In genomic region chr14:103929155-103929729, GRCm38 (mm10) we compare ENCODE assay signal across 22 mouse cellular contexts.
DNase-seq lines count a peak whose midpoint lies in the region; ATAC-seq and TF ChIP-seq lines count a peak whose summit lies in the region.
"Had no signal": no experiment of that assay in that cellular context is flagged by ENCODE, and none has a peak within 500 bp of the region (broad histone marks: within the 10 kb centered on the region; RNA-seq: fewer than 3 reads in every experiment).

No protein-coding gene starts in this region.

- 55% methylated on average over 6 of the region's 6 CpGs for WGBS in lung, embryonic 16.5 days
- WGBS in cerebellum, adult 2 months, result 86% methylated on average over 6 of the region's 6 CpGs
- 85% methylated on average over 6 of the region's 6 CpGs for WGBS in midbrain, embryonic 15.5 days

- H3K4me1 ChIP-seq in lung, embryonic 16.5 days (replicated peaks; ENCODE audit: control insufficient read depth, insufficient read depth, low read length), result no peaks in the 10 kb centered on the region
- no peaks in the 10 kb centered on the region for H3K4me1 ChIP-seq in cerebellum, adult 2 months (ENCODE audit: control insufficient read depth, insufficient read depth, low read length)
- H3K4me1 ChIP-seq in midbrain, embryonic 15.5 days, result no peaks in the 10 kb centered on the region
- H3K4me1 ChIP-seq: embryonic facial prominence, embryonic 10.5 days; forebrain, embryonic 15.5 days; heart, embryonic 13.5 days; hindbrain, embryonic 12.5 days; limb, embryonic 15.5 days had no signal

- no peaks in the 10 kb centered on the region for H3K9me3 ChIP-seq in lung, embryonic 16.5 days (ENCODE audit: control insufficient read depth, low read length)
- no peaks in the 10 kb centered on the region for H3K9me3 ChIP-seq in midbrain, embryonic 15.5 days
- H3K9me3 ChIP-seq: embryonic facial prominence, embryonic 10.5 days; forebrain, embryonic 15.5 days; heart, embryonic 13.5 days; hindbrain, embryonic 12.5 days; limb, embryonic 15.5 days had no signal

- H3K36me3 ChIP-seq in lung, embryonic 16.5 days (ENCODE audit: control insufficient read depth, insufficient read depth, low read length), result no peaks in the 10 kb centered on the region
- H3K36me3 ChIP-seq in midbrain, embryonic 15.5 days (replicated peaks), result no peaks in the 10 kb centered on the region
- H3K36me3 ChIP-seq: embryonic facial prominence, embryonic 10.5 days; forebrain, embryonic 15.5 days; heart, embryonic 13.5 days; hindbrain, embryonic 12.5 days; limb, embryonic 15.5 days had no signal

- no peak for DNase-seq in lung, postnatal 4 days
- DNase-seq in kidney, postnatal 10 days, result peak; percentile 26
- no peak for DNase-seq in cerebellum, adult 2 months
- no peak for DNase-seq in right cerebral cortex, postnatal 4 days
- DNase-seq: adrenal gland, postnatal 14 days; cerebellum, adult 9-11 months; heart, postnatal 14 days; left cerebral cortex, postnatal 4 days; lung, postnatal 14 days; thymus, adult 18-20 months; thymus, postnatal 36 days had no signal

- H3K9ac ChIP-seq in lung, embryonic 16.5 days (ENCODE audit: low read length), result no peak overlapping the region
- no peak overlapping the region for H3K9ac ChIP-seq in midbrain, embryonic 15.5 days
- H3K9ac ChIP-seq: forebrain, embryonic 15.5 days; heart, embryonic 13.5 days; hindbrain, embryonic 12.5 days; limb, embryonic 15.5 days; liver, embryonic 14.5 days had no signal

- no peak for TF ChIP-seq CTCF in cerebellum, adult 2 months (IDR thresholded peaks at IDR 0.05; ENCODE audit: borderline replicate concordance, insufficient read depth, low read depth, low read length)

- H3K4me2 ChIP-seq in lung, embryonic 16.5 days (ENCODE audit: low read depth, low read length), result no peak overlapping the region
- no peak overlapping the region for H3K4me2 ChIP-seq in midbrain, embryonic 15.5 days
- H3K4me2 ChIP-seq: forebrain, embryonic 15.5 days; heart, embryonic 13.5 days; hindbrain, embryonic 12.5 days; limb, embryonic 15.5 days; midbrain, embryonic 11.5 days had no signal

- no peak for TF ChIP-seq POLR2A in cerebellum, adult 2 months (IDR thresholded peaks at IDR 0.05; ENCODE audit: borderline replicate concordance, insufficient read depth, low read length)

- no peak overlapping the region for H3K4me3 ChIP-seq in lung, embryonic 16.5 days (ENCODE audit: low read length)
- H3K4me3 ChIP-seq in cerebellum, adult 2 months (replicated peaks; ENCODE audit: insufficient read depth, low read depth, low read length), result no peak overlapping the region
- H3K4me3 ChIP-seq in midbrain, embryonic 15.5 days, result no peak overlapping the region
- H3K4me3 ChIP-seq: embryonic facial prominence, embryonic 10.5 days; forebrain, embryonic 15.5 days; heart, embryonic 13.5 days; hindbrain, embryonic 12.5 days; limb, embryonic 15.5 days had no signal

- ATAC-seq in lung, embryonic 16.5 days (ENCODE audit: low read depth), result peak; percentile 67
- ATAC-seq in granulocyte monocyte progenitor cell, adult 5-6 weeks (replicated peaks; ENCODE audit: poor library complexity, severe bottlenecking), result peak; percentile 79
- no peak for ATAC-seq in midbrain, embryonic 15.5 days (replicated peaks)
- ATAC-seq: forebrain, embryonic 15.5 days; intestine, postnatal 0 days had no signal

- no peaks in the 10 kb centered on the region for H3K27me3 ChIP-seq in lung, embryonic 16.5 days (ENCODE audit: control insufficient read depth, insufficient read depth, low read depth, low read length)
- H3K27me3 ChIP-seq in cerebellum, adult 2 months (ENCODE audit: control insufficient read depth, insufficient read depth, low read length), result no peaks in the 10 kb centered on the region
- no peaks in the 10 kb centered on the region for H3K27me3 ChIP-seq in midbrain, embryonic 15.5 days (replicated peaks)
- H3K27me3 ChIP-seq: forebrain, embryonic 15.5 days; heart, embryonic 13.5 days; hindbrain, embryonic 12.5 days; limb, embryonic 15.5 days had no signal

- 0 out of 2 replicates have a peak overlapping the region, but pooled peaks have one; percentile 19 for H3K27ac ChIP-seq in lung, embryonic 16.5 days (ENCODE audit: low read length)
- H3K27ac ChIP-seq in cerebellum, adult 2 months (ENCODE audit: insufficient read depth, low read length), result no peak overlapping the region
- H3K27ac ChIP-seq in midbrain, embryonic 15.5 days, result no peak overlapping the region
- H3K27ac ChIP-seq: embryonic facial prominence, embryonic 10.5 days; forebrain, embryonic 15.5 days; heart, embryonic 13.5 days; hindbrain, embryonic 12.5 days; limb, embryonic 15.5 days; liver, embryonic 14.5 days had no signal
